Mouse (Mus musculus) ES-E14 (cell line): ENCODE data around the gene Cebpb. TPM values are rescaled to one million over a fixed set of nuclear protein-coding genes. Genes with fewer than 3 reads are reported as not detected.

Experiments
- DNase-seq: peaks from one replicate; pipeline ENCODE4 v3.0.0-alpha.2; 2013; ENCODE audit warnings: low read depth, low spot score
- H3K27ac ChIP-seq: 2 replicates; pipeline ENCODE4 v1.5.1; 2012; ENCODE audit warnings: low read depth, mild to moderate bottlenecking, low read length, moderate library complexity, mixed read lengths; ENCODE audit not compliant: poor library complexity, insufficient read depth, severe bottlenecking
- H3K36me3 ChIP-seq: 2 replicates; pipeline ENCODE4 v1.6.1; 2012; ENCODE audit warnings: mild to moderate bottlenecking, low read length, moderate library complexity, mixed read lengths; ENCODE audit not compliant: control insufficient read depth, poor library complexity, insufficient read depth, severe bottlenecking
- H3K4me1 ChIP-seq, 2 experiments: fragments of 150-350 bp in 1 of 2; sonication (generic) in 1 of 2; 2 replicates each; pipeline ENCODE4 v1.6.1; 2012; ENCODE audit warnings: low read length in 2 of 2, mild to moderate bottlenecking in 1 of 2, mixed read lengths in 1 of 2; ENCODE audit not compliant: control insufficient read depth in 2 of 2, insufficient read depth in 2 of 2, poor library complexity in 1 of 2
- H3K4me3 ChIP-seq, 2 experiments: fragments of 150-350 bp in 1 of 2; sonication (generic) in 1 of 2; 2 replicates each; pipeline ENCODE4 v1.5.1; 2012; ENCODE audit warnings: low read length in 2 of 2, low read depth in 1 of 2, mild to moderate bottlenecking in 1 of 2, mixed read lengths in 1 of 2; ENCODE audit not compliant: insufficient read depth in 1 of 2, poor library complexity in 1 of 2, severe bottlenecking in 1 of 2
- H3K9ac ChIP-seq: 2 replicates; pipeline ENCODE4 v1.6.1; 2012; ENCODE audit warnings: low read depth, mild to moderate bottlenecking, low read length, mixed read lengths; ENCODE audit not compliant: poor library complexity, insufficient read depth, severe bottlenecking
- H3K9me3 ChIP-seq: fragments of 150-350 bp; sonication (generic); 2 replicates; pipeline ENCODE4 v1.6.1; 2012; ENCODE audit warnings: low read depth, mild to moderate bottlenecking, low read length; ENCODE audit not compliant: control insufficient read depth, insufficient read depth
- CHD2 ChIP-seq: IDR thresholded peaks from 2 replicates; pipeline ENCODE4 v1.6.1; 2014; ENCODE audit warnings: mild to moderate bottlenecking, low read depth, low read length, inconsistent platforms
- HCFC1 ChIP-seq: IDR thresholded peaks from 2 replicates; pipeline ENCODE4 v1.6.1; 2012; ENCODE audit warnings: low read length, inconsistent platforms, borderline replicate concordance; ENCODE audit not compliant: insufficient read depth
- MAFK ChIP-seq: IDR thresholded peaks from 2 replicates; pipeline ENCODE4 v1.6.1; 2014; ENCODE audit warnings: mild to moderate bottlenecking, low read depth, low read length, inconsistent platforms; ENCODE audit not compliant: insufficient read depth
- ZC3H11A ChIP-seq: IDR thresholded peaks from 2 replicates; pipeline ENCODE4 v1.6.1; 2012; ENCODE audit warnings: low read depth, mild to moderate bottlenecking, inconsistent platforms, low read length, borderline replicate concordance
- ZNF384 ChIP-seq: IDR thresholded peaks from 2 replicates; pipeline ENCODE4 v1.6.1; 2012; ENCODE audit warnings: low read depth, low read length, inconsistent platforms
- in situ Hi-C, 2 experiments: fragments of 600-800 bp; cut with MboI; formaldehyde crosslinking; loops; one replicate each; pipeline ENCODE4 v1.15.1; 2025; ENCODE audit warnings: low sequenced_read_pairs in 2 of 2, inconsistent platforms in 1 of 2; ENCODE audit not compliant: unreplicated experiment in 2 of 2
- total RNA-seq: library from RNA; depleted of rRNA; stranded (reverse); fragments of 300-350 nt; gene quantifications from 2 replicates; pipeline ENCODE4 v1.2.3, GENCODE M21; 2012

Gene Cebpb
- total RNA-seq, 1 experiment, result 9.1 TPM

DNA sequence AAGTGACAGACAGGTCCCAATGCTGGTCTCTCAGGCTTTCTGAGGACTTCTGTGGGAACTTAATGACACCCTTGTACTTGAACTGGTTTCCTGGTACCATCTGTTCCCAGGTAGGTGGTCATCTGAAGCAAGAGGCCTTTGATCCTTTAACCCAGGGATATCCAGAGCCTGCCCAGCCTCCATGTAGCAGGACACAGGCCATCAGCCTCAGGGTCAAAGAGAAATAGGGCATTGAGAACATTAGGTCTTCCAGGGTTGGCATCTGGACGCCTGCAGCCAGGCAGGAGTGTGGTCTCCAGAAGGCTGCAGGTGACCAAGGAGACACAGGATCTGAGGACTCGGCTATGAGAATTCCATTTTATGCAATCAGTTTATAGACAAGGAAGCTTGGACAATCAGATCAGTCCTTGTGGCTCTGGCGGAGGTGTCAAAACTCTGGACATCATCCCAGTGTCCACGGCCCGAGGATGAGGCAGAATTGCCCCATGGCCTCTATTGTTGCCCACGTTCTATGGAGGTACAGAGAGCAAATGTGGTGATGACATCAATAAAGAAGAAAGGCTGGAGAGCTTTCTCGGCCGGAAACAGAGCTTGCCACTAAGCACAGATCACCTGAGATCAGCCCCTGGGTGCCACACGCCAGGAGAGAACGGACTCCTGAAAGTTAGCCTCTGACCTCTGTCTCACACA lies 33.7 kb upstream of the Cebpb start:
- no peak for TF ChIP-seq CHD2
- TF ChIP-seq ZC3H11A, result no peak
- TF ChIP-seq MAFK, result no peak
- TF ChIP-seq HCFC1, result no peak
- TF ChIP-seq ZNF384, result no peak
- no peak overlapping the region for H3K4me3 ChIP-seq
- no peak overlapping the region for H3K9ac ChIP-seq
- peaks cover 0 to 16% of the 10 kb centered on the region in 2 experiments; a peak in 2 of 4 replicates for H3K4me1 ChIP-seq
- in situ Hi-C loops, result no loop called here
- no peaks in the 10 kb centered on the region for H3K9me3 ChIP-seq
- peaks cover 35% of the 10 kb centered on the region; the same call in 1 of the 2 replicates for H3K36me3 ChIP-seq
- DNase-seq, result no peak
- H3K27ac ChIP-seq, result no peak overlapping the region

DNA sequence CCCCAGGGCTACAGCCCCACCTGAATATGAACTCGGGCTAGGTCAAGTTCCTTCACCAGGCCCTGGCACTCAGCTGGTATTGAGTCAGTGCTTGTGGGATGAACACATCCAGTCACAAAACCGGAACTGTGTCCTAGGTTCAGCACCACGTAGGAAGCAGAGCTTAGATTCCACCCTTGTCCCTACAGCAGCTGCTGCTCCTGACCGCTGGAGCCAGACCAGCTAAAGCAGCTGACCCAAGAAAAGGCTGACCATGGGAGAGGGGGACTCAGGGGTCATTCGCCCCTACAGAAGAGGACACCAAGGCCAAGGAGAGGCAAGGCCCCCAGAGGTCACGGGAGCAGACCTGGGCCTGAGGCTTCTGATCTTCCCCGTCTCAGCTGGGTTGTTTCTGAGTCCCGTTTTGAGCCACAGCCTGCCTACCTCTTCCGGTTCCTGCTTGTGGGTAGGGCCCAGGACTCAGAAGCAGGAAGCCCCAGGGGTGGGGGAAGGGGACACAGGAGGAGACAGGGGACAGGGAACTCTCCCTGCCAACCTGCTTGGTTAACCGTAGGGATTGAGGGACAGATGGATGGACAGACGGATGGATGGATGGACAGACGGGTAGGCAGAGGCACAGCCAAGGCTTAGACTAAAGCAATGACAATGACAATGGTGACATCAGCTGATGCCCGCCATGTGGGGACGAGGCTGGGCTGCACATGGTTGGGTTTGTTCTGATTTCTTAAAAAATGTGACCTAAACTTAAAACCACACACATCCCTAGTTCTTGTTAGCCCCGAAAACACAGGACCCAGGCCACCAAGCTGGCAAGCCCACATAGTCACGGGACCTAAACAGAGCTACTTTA lies 31.9 kb upstream of the Cebpb start:
- Histone ChIP-seq H3K27ac (no peak overlapping the region), H3K9ac (no peak overlapping the region), H3K9me3 (no peaks in the 10 kb centered on the region), H3K4me1 (peaks cover 0 to 19% of the 10 kb centered on the region in 2 experiments; a peak in 2 of 4 replicates), H3K36me3 (peaks cover 29% of the 10 kb centered on the region; the same call in 1 of the 2 replicates), H3K4me3 (no peak overlapping the region)
- TF ChIP-seq ZC3H11A (no peak), ZNF384 (no peak), MAFK (no peak), HCFC1 (no peak), CHD2 (no peak)
- no peak for DNase-seq
- in situ Hi-C loops, result no loop called here

DNA sequence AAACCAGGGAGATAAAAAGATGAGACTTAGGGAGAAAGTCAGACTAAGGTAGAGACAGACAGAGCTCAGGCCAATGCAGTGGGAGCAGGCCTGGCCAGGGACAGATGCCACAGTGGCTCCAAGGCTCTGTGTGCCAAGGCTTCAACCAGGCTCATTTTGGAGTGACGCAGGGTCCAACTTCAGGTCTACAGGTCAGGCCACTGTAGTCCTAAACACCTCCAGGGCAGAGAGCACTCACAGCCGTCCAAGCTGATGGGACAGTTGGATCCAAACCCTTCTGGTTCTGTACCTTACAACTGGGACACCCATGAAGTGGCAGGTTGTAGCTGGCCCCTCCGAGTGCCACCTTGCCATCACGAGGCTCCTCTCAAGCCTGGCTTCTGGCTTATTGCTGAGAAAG lies 30.7 kb upstream of the Cebpb start:
- Histone ChIP-seq H3K9ac (no peak overlapping the region), H3K4me1 (peaks cover 0 to 21% of the 10 kb centered on the region in 2 experiments; a peak in 2 of 4 replicates), H3K36me3 (peaks cover 26% of the 10 kb centered on the region; the same call in 1 of the 2 replicates), H3K27ac (no peak overlapping the region), H3K9me3 (no peaks in the 10 kb centered on the region), H3K4me3 (no peak overlapping the region)
- TF ChIP-seq CHD2, result no peak
- TF ChIP-seq HCFC1, result no peak
- TF ChIP-seq ZNF384, result no peak
- no peak for TF ChIP-seq ZC3H11A
- no peak for DNase-seq
- in situ Hi-C loops, result no loop called here

DNA sequence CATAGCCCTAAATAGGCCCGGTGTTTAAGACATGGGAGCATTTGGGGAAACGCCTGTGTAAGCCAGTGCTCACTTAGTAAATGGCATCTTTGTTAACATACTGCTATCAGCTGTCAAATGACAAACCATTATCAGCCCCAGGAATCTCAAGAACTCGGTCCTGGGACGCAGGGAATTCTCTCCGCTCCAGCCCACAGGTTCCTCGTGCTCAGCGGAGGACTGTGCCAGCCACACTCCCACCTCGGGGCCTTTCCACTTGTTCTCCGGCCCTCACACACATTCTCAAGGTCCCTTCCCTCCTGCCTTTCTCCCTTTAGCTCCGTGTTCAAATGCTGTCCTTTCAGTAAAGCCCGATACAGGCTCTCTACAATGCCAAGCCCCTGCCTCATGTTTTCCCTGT lies 30.0 kb upstream of the Cebpb start:
- peaks cover 23% of the 10 kb centered on the region; the same call in 1 of the 2 replicates for H3K36me3 ChIP-seq
- no peaks in the 10 kb centered on the region for H3K9me3 ChIP-seq
- H3K27ac ChIP-seq, result no peak overlapping the region
- in situ Hi-C loops, result no loop called here
- H3K9ac ChIP-seq, result no peak overlapping the region
- TF ChIP-seq CHD2, result no peak
- TF ChIP-seq ZC3H11A, result no peak
- no peak for TF ChIP-seq HCFC1
- no peak for TF ChIP-seq MAFK
- no peak for TF ChIP-seq ZNF384
- H3K4me1 ChIP-seq, result peaks cover 0 to 21% of the 10 kb centered on the region in 2 experiments; a peak in 2 of 4 replicates
- DNase-seq, result no peak
- no peak overlapping the region for H3K4me3 ChIP-seq
